Mouse (Mus musculus): ENCODE measurements around the gene Parp4. TPM values are rescaled to one million over a fixed set of nuclear protein-coding genes. Genes with fewer than 3 reads are reported as not detected.

The Parp4 gene
- polyA plus RNA-seq, 1 experiment from 2014 or later: 7.2 TPM

- DNase-seq (ENCODE audit: low spot score): no peak
- Histone ChIP-seq H3K36me3 (ENCODE audit: control insufficient read depth, insufficient read depth, low read length) (no peaks in the 10 kb centered on the region), H3K9ac (ENCODE audit: low read length) (no peak overlapping the region), H3K4me2 (replicated peaks; ENCODE audit: low read depth) (peak overlapping the region; percentile 57), H3K4me3 (ENCODE audit: low read depth, low read length) (no peak overlapping the region), H3K27ac (replicated peaks) (no peak overlapping the region), H3K4me1 (replicated peaks; ENCODE audit: control insufficient read depth, insufficient read depth) (no peaks in the 10 kb centered on the region), H3K9me3 (ENCODE audit: control insufficient read depth, low read length) (no peaks in the 10 kb centered on the region), H3K27me3 (ENCODE audit: control insufficient read depth, insufficient read depth, low read length) (no peaks in the 10 kb centered on the region)
- no peak for ATAC-seq (ENCODE audit: low FRiP score, low TSS enrichment)
- no peak for TF ChIP-seq EP300 (optimal IDR thresholded peaks at IDR 0.05)
- no peak for TF ChIP-seq CTCF (IDR thresholded peaks at IDR 0.05; ENCODE audit: low read depth)
- 69% methylated on average over 2 of the region's 2 CpGs for WGBS
These were observed 2.9 kb upstream of the Parp4 start for GRCm38 (mm10) chr14:56572546-56572945.

GRCm38 (mm10) chr14:56575969-56576901, 816 bp downstream of the Parp4 start:
- H3K9me3 ChIP-seq (ENCODE audit: control insufficient read depth, low read length): no peaks in the 10 kb centered on the region
- DNase-seq (ENCODE audit: low spot score) (no peak), ATAC-seq (ENCODE audit: low FRiP score, low TSS enrichment) (no peak)
- no peaks in the 10 kb centered on the region for H3K27me3 ChIP-seq (ENCODE audit: control insufficient read depth, insufficient read depth, low read length)
- TF ChIP-seq EP300 (optimal IDR thresholded peaks at IDR 0.05): no peak
- no peak for TF ChIP-seq CTCF (IDR thresholded peaks at IDR 0.05; ENCODE audit: low read depth)
- peak overlapping the region; percentile 67 for H3K9ac ChIP-seq (ENCODE audit: low read length)
- H3K4me3 ChIP-seq (ENCODE audit: low read depth, low read length): peak overlapping the region; percentile 62
- H3K4me2 ChIP-seq (replicated peaks; ENCODE audit: low read depth): peak overlapping the region; percentile 73
- WGBS: 67% methylated on average over 18 of the region's 18 CpGs
- H3K4me1 ChIP-seq (replicated peaks; ENCODE audit: control insufficient read depth, insufficient read depth): no peaks in the 10 kb centered on the region
- H3K36me3 ChIP-seq (ENCODE audit: control insufficient read depth, insufficient read depth, low read length): no peaks in the 10 kb centered on the region
- H3K27ac ChIP-seq (replicated peaks): peak overlapping the region; percentile 75; the same call in 1 of the 2 replicates

- H3K27me3 ChIP-seq (ENCODE audit: control insufficient read depth, insufficient read depth, low read length): no peaks in the 10 kb centered on the region
- ATAC-seq (ENCODE audit: low FRiP score, low TSS enrichment): no peak
- no peak for TF ChIP-seq EP300 (optimal IDR thresholded peaks at IDR 0.05)
- TF ChIP-seq CTCF (IDR thresholded peaks at IDR 0.05; ENCODE audit: low read depth): no peak
- no peak overlapping the region for H3K27ac ChIP-seq (replicated peaks)
- no peak overlapping the region for H3K9ac ChIP-seq (ENCODE audit: low read length)
- H3K4me2 ChIP-seq (replicated peaks; ENCODE audit: low read depth): no peak overlapping the region
- H3K4me1 ChIP-seq (replicated peaks; ENCODE audit: control insufficient read depth, insufficient read depth): no peaks in the 10 kb centered on the region
- no peak for DNase-seq (ENCODE audit: low spot score)
- 59% methylated on average over 8 of the region's 8 CpGs for WGBS
- H3K4me3 ChIP-seq (ENCODE audit: low read depth, low read length): no peak overlapping the region
- H3K9me3 ChIP-seq (ENCODE audit: control insufficient read depth, low read length): no peaks in the 10 kb centered on the region
- H3K36me3 ChIP-seq (ENCODE audit: control insufficient read depth, insufficient read depth, low read length): no peaks in the 10 kb centered on the region
These were observed 3.6 kb downstream of the Parp4 start for GRCm38 (mm10) chr14:56579011-56579410.

GRCm38 (mm10) chr14:56581117-56581516, 5.7 kb downstream of the Parp4 start:
- ATAC-seq (ENCODE audit: low FRiP score, low TSS enrichment) (peak; percentile 83), DNase-seq (ENCODE audit: low spot score) (peak; percentile 25)
- no peaks in the 10 kb centered on the region for H3K9me3 ChIP-seq (ENCODE audit: control insufficient read depth, low read length)
- no peak overlapping the region for H3K4me3 ChIP-seq (ENCODE audit: low read depth, low read length)
- WGBS: 36% methylated on average over 5 of the region's 5 CpGs
- H3K4me1 ChIP-seq (replicated peaks; ENCODE audit: control insufficient read depth, insufficient read depth): no peaks in the 10 kb centered on the region
- no peaks in the 10 kb centered on the region for H3K27me3 ChIP-seq (ENCODE audit: control insufficient read depth, insufficient read depth, low read length)
- H3K4me2 ChIP-seq (replicated peaks; ENCODE audit: low read depth): no peak overlapping the region
- peak overlapping the region; percentile 58; the same call in 1 of the 2 replicates for H3K27ac ChIP-seq (replicated peaks)
- TF ChIP-seq CTCF (IDR thresholded peaks at IDR 0.05; ENCODE audit: low read depth) (no peak), EP300 (optimal IDR thresholded peaks at IDR 0.05) (no peak)
- peaks cover 4% of the 10 kb centered on the region; the same call in 1 of the 2 replicates for H3K36me3 ChIP-seq (ENCODE audit: control insufficient read depth, insufficient read depth, low read length)
- H3K9ac ChIP-seq (ENCODE audit: low read length): no peak overlapping the region

GRCm38 (mm10) chr14:56582294-56582693, 6.9 kb downstream of the Parp4 start:
- TF ChIP-seq EP300 (optimal IDR thresholded peaks at IDR 0.05): no peak
- DNase-seq (ENCODE audit: low spot score) (no peak), ATAC-seq (ENCODE audit: low FRiP score, low TSS enrichment) (no peak)
- Histone ChIP-seq H3K4me3 (ENCODE audit: low read depth, low read length) (no peak overlapping the region), H3K27me3 (ENCODE audit: control insufficient read depth, insufficient read depth, low read length) (no peaks in the 10 kb centered on the region), H3K4me1 (replicated peaks; ENCODE audit: control insufficient read depth, insufficient read depth) (no peaks in the 10 kb centered on the region), H3K27ac (replicated peaks) (no peak overlapping the region), H3K9me3 (ENCODE audit: control insufficient read depth, low read length) (no peaks in the 10 kb centered on the region), H3K4me2 (replicated peaks; ENCODE audit: low read depth) (no peak overlapping the region), H3K9ac (ENCODE audit: low read length) (no peak overlapping the region), H3K36me3 (ENCODE audit: control insufficient read depth, insufficient read depth, low read length) (peaks cover 4% of the 10 kb centered on the region; the same call in 1 of the 2 replicates)
- 69% methylated on average over 6 of the region's 6 CpGs for WGBS

GRCm38 (mm10) chr14:56592191-56592590, 16.8 kb downstream of the Parp4 start:
- 96% methylated on average over 9 of the region's 9 CpGs for WGBS
- TF ChIP-seq CTCF (IDR thresholded peaks at IDR 0.05; ENCODE audit: low read depth) (no peak), EP300 (optimal IDR thresholded peaks at IDR 0.05) (no peak)
- no peaks in the 10 kb centered on the region for H3K27me3 ChIP-seq (ENCODE audit: control insufficient read depth, insufficient read depth, low read length)
- no peak overlapping the region for H3K9ac ChIP-seq (ENCODE audit: low read length)
- H3K4me1 ChIP-seq (replicated peaks; ENCODE audit: control insufficient read depth, insufficient read depth): no peaks in the 10 kb centered on the region
- no peak overlapping the region for H3K27ac ChIP-seq (replicated peaks)
- no peak for DNase-seq (ENCODE audit: low spot score)
- no peak overlapping the region for H3K4me2 ChIP-seq (replicated peaks; ENCODE audit: low read depth)
- ATAC-seq (ENCODE audit: low FRiP score, low TSS enrichment): no peak
- no peaks in the 10 kb centered on the region for H3K9me3 ChIP-seq (ENCODE audit: control insufficient read depth, low read length)
- no peak overlapping the region for H3K4me3 ChIP-seq (ENCODE audit: low read depth, low read length)
- H3K36me3 ChIP-seq (ENCODE audit: control insufficient read depth, insufficient read depth, low read length): peaks cover 21% of the 10 kb centered on the region

Data from stomach, postnatal 0 days (tissue).